Mouse (Mus musculus) urinary bladder, postnatal 25 days (tissue): Measurements from ENCODE around the gene Gm17359.

Experiments
- DNase-seq: peaks from one replicate; pipeline ENCODE4 v3.0.0; 2022; ENCODE audit warnings: low spot score

Gm17359 gene

GRCm38 (mm10) chr3:79336044-79336766 is at the start of gene Gm17359:
Gm17359 (plus strand) TSS chr3:79336661.
- no peak for DNase-seq

GRCm38 (mm10) chr3:79287108-79287576 is 49.3 kb upstream of the Gm17359 start:
- peak; percentile 90 for DNase-seq

DNA sequence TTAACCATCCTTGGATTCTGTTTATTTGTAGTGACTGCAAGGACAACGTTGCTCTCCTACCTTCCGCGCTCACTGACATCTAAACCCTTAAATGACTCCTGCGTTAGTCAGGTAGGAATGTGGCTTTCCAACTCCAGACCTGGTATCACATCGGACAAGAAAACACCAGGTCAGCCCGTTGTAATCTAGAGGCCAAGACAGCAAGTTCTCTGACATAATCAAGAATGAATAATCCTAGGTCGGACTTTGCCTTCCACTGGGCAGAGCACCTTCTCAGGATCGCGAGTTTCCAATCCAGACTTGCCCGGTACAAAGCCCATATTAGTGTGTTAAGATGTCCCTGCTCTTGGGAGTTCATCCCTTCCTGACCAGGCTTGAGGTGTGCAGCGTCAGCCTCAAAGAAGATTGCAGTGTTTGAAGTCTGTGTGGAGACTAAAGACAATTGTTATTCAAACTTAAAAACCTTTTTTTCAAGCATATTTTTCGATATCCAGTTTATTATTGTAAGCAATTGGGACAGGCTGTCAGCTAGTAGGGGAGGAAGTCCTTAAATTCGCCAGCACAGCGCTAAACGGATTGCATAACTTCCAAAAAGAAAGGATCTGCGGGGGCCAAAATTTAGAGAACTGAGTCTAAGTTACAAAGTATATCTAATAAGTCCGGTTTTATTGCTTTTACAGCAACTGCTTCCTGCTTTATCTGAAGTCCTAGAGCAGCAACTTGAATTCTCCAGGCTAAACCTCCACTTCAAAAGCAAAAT is 48.6 kb upstream of the Gm17359 start:
- no peak for DNase-seq

GRCm38 (mm10) chr3:79289050-79289449 is 47.4 kb upstream of the Gm17359 start:
- DNase-seq, result no peak

GRCm38 (mm10) chr3:79293023-79293422 is 43.4 kb upstream of the Gm17359 start:
- DNase-seq, result no peak

DNA sequence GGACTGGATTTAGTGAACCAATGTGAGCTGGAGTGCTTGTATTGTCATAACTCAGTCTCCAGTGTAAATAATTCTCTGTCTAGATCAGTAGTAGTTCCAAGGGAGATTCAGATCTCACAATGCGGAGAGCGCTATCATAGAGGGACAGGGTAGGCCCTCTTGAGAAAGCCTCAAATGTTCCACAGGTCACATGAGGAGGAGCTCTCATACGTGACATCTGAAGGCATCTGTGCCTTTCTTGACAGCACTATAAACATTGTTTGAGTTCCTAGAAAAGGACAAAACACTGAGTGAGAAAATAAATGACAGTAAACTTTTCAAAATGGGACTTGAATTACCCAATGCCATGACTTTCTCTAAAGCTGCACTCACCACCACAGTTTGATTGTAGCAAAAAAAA is 41.8 kb upstream of the Gm17359 start:
- no peak for DNase-seq

GRCm38 (mm10) chr3:79296049-79296448 is 40.4 kb upstream of the Gm17359 start:
- DNase-seq, result no peak

GRCm38 (mm10) chr3:79296586-79296985 is 39.9 kb upstream of the Gm17359 start:
- no peak for DNase-seq

DNA sequence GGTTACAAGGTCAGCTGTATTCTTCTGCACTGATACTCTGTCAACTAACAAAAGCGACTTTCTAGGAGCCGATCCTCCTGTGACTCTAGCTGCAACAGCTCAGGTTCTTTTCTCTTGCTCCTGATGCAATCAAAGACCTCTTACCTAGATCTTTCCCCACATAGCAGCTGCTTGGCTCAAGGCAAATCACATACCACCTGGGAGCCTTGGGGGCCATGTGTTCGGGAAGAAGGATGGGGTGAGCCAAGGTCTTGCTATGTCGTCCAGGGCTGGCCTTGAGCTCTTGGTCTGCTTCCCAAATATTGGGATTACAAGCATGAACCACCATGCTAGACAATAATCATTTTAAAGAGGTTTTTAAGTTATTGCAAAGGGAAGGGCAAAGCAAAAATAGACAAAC is 39.2 kb upstream of the Gm17359 start:
- no peak for DNase-seq

- no peak for DNase-seq
These were observed 37.1 kb upstream of the Gm17359 start for GRCm38 (mm10) chr3:79299401-79299800.

DNA sequence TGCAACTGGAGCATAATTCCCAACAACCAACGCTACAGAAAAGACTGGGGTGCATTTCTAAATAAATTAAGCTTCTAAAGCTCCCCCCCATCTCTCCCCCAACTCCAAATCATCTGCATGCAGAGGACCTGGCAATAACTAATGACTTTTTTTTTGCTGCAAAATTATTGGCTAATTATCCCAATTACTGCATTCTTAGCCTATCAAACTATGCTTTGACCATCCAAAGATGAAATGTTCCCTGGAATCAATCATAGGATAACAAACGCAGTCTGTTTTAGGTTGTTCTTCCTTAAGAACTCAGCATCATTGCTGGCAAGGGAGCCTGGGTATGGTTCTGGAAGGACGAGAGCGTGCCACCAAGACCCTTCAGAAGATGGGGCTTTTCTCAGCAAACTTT is 27.9 kb upstream of the Gm17359 start:
- no peak for DNase-seq

- no peak for DNase-seq
These were observed 26.3 kb upstream of the Gm17359 start for GRCm38 (mm10) chr3:79310184-79310583.

GRCm38 (mm10) chr3:79311895-79312294 is 24.6 kb upstream of the Gm17359 start:
- DNase-seq, result no peak

- no peak for DNase-seq
These were observed 22.3 kb upstream of the Gm17359 start for GRCm38 (mm10) chr3:79314006-79314698.

DNA sequence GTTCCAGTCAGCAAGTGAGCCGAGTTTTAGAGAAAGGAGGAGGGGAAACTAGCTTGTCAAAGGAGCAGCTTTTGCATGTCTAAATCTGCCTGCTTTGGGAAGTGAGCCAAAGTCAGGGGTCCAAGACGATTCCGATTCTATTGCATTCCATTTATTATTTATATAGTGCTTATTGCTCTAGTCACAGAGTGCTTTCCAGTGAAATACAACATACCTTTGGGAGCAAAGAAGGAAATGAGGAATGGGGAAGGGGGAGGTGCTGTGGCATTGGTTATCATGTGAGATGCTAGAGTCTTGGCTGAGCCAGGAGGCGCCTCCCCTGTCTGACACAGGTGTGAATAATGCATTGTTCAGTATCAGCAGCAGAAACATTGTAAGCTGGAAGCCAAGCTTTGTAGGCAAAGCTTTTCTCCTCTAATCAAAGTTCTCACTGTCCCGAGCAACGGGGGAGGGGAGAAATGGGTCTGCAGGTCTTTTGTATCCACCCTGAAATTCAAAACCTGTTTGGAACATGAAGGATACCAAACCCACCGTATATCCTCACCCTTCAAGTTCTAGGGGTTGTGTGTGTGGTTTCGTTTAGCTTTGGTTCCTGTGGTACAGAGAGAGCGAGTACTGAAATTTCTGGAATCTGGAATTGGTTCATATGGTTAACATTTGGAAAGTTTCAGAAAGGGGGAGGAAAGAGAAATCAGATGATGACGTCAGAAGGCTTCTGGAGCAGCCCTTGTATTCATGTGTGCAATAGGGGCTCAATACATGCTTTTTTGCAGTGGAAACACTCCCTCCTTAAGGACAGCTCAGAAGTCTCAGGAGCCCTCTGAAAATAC is 11.5 kb upstream of the Gm17359 start:
- no peak for DNase-seq

DNA sequence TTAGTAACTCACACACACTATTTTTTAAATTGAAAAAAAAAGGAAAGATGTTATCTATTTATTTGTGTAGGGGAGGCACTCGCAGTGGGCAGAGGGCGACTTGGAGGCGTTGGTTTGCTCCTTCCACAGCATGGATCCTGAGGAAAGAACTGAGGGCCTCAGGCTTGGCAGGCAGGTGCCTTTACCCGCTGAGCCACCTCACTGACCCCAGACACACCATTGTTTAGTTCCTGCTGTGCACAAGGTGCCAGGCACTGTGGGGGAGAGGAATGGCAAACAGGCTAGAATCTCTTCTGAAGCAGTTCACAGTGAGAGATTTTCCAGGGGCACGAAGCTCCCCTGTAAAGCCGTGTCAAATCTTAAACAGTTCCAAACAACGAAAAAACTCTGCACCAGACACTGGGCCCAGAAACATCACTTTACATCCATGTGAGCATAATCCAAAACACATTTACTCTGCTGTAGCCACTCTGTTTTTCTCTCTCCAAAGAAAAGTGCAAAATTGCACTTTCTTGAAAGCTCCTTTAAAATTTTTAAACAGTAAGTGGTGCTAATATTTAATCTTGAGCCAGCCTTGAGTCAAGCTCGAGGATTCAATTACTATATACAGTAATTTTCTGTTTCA is 6.7 kb upstream of the Gm17359 start:
- no peak for DNase-seq

DNA sequence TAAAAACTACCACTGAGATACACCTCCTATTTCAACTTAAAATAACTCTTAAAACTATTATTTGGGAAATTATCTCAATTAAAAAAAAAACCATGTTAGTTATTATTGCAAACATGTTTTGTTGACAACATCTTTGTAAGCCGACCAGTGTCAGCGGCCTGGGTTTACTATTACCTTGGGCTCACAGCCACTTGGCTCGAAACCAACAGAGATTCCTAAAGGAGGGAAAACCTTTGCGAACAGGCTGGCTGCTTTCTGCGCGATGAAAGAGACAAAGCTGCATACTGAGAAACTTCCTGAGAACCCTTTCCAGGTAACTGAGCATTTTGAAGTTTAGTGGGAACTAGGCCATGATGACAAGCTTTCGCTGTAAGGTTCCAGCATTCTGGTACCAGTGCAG is 3.4 kb upstream of the Gm17359 start:
- DNase-seq, result no peak

DNA sequence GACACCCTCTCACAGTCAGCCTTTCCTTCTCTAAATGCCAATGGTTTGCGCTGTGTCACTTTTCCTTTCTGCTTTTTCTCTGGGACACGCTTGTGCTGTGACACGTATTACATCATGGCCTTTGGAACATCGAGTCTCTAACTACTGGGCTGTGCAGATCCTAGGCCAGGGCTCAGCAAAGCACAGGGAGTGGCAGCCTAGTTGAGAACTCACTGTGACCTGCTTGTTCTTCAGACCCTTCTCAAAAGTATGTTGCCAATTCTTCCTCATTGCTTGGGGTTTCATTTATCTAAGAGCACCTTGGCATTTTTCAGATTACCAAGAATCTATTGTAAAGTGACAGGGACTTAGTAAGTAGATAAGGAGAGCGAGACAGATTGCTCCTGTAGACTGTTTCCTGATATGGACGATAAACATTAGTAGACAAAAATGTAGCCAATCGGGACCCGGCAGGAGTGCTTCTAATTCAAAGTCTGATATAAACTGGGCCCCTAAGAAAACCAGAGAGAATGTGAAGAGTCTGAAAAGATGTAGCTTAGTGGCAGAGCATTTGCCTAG is 2.7 kb upstream of the Gm17359 start:
- no peak for DNase-seq

DNA sequence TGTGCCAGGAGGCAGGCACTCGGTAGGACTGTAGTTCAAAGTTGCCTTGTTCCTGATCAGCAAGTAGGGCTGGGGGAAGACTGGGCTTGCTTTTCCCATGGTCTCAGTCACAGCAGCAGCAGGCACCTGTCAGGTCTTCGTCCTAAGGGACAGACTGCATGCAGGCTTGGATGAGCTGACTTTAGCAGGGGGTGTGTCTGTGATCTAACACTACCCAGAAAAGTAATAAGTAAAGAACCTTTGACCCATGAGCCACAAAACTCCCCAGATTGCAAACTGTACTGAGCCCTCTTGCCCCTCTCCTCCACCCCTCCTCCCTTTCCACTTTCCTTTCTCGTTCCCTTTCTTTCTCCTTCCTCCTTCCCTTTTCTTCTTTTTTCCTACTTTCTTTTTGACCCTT is 4.3 kb downstream of the Gm17359 start:
- DNase-seq, result no peak

DNA sequence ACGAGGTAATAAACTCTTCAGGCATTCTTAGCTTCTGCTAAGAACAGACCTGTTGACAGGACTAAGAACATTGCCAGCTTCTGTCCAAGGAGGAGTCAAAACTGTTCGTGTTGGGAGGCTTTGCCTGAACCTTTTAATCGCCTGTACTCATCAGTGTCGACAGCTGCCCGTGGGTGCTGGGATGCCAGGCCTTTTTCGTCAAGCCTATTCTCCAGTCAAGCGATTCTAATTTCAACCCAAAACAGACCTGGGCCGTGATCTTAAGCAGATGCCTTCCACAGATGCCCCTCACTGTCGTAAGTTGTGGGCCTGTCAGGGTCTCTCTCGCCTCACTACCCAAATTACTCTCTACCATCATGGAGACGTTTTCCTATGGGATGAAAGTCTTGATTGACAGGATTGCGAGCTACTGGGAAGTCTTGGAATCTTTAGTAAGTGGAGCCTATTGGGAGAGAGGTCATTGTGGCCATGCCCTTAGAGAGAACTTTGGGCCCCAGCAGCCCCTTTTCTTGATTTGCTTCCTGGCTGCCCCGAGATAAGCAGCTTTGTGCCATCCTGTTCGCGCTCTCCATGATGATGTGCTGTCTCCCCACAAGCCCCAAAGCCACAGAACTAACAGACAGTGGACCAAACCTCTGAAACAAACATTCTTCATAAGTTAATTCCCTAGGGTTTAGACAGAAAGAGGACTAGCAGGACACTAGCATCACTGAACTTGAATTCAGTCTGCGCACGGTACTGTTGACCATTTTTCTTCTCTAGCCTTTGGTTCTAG is 6.7 kb downstream of the Gm17359 start:
- DNase-seq, result no peak
